Comparison of ENCODE assay signal across 22 mouse cellular contexts in the genomic region with DNA sequence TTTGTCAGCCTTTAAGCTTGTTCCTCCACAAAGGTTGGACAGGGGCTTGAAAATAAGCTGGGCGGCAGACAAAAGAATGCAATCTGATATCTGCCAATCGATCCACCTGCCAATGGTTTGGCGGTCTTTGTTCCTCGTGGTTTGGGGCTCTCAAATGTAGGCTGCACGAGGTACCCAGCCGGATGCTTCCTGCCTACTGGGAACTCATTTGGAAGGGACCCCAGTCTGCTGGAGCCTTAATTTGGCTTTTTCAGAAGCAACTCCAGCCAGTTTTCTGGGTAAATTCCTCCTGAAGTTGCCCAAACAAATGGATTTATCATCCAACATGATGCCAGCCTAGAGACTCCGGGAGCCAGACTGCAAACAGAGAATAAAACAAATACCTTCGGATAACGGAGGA.
DNase-seq lines count a peak whose midpoint lies in the region; ATAC-seq and TF ChIP-seq lines count a peak whose summit lies in the region.
"Had no signal": no experiment of that assay in that cellular context is flagged by ENCODE, and none has a peak within 500 bp of the region (broad histone marks: within the 10 kb centered on the region; RNA-seq: fewer than 3 reads in every experiment).

No protein-coding gene starts in this region.

- H3K9ac ChIP-seq in forebrain, embryonic 14.5 days (ENCODE audit: low read length), result no peak overlapping the region
- no peak overlapping the region for H3K9ac ChIP-seq in forebrain, embryonic 15.5 days (replicated peaks)
- H3K9ac ChIP-seq in hindbrain, embryonic 11.5 days (ENCODE audit: low read depth, low read length), result no peak overlapping the region
- no peak overlapping the region for H3K9ac ChIP-seq in hindbrain, postnatal 0 days (replicated peaks; ENCODE audit: low read length)
- no peak overlapping the region for H3K9ac ChIP-seq in liver, postnatal 0 days (replicated peaks)
- H3K9ac ChIP-seq: liver, embryonic 13.5 days had no signal

- no peak overlapping the region for H3K4me2 ChIP-seq in forebrain, embryonic 14.5 days (ENCODE audit: low read length)
- H3K4me2 ChIP-seq in forebrain, embryonic 15.5 days (replicated peaks), result no peak overlapping the region; the same call in 1 of the 2 replicates
- H3K4me2 ChIP-seq in hindbrain, embryonic 11.5 days (replicated peaks; ENCODE audit: low read depth, low read length), result no peak overlapping the region
- no peak overlapping the region for H3K4me2 ChIP-seq in hindbrain, postnatal 0 days (ENCODE audit: low read depth, low read length)
- no peak overlapping the region for H3K4me2 ChIP-seq in liver, postnatal 0 days (ENCODE audit: low read depth, low read length)
- H3K4me2 ChIP-seq: liver, embryonic 13.5 days had no signal

- H3K27ac ChIP-seq in forebrain, embryonic 14.5 days (ENCODE audit: low read depth, low read length), result no peak overlapping the region
- H3K27ac ChIP-seq in forebrain, embryonic 15.5 days (replicated peaks), result no peak overlapping the region
- H3K27ac ChIP-seq in hindbrain, embryonic 11.5 days (ENCODE audit: low read depth, low read length), result peak overlapping the region; percentile 45; the same call in 1 of the 2 replicates
- H3K27ac ChIP-seq in hindbrain, postnatal 0 days, result no peak overlapping the region
- no peak overlapping the region for H3K27ac ChIP-seq in liver, postnatal 0 days (ENCODE audit: low read depth)
- H3K27ac ChIP-seq: embryonic facial prominence, embryonic 10.5 days; heart, embryonic 10.5 days; layer of hippocampus, adult 2 months; liver, embryonic 13.5 days had no signal

- no peak for ATAC-seq in forebrain, embryonic 14.5 days
- ATAC-seq in forebrain, embryonic 15.5 days (replicated peaks), result no peak
- ATAC-seq in hindbrain, embryonic 11.5 days (ENCODE audit: low FRiP score), result no peak
- no peak for ATAC-seq in hindbrain, postnatal 0 days
- ATAC-seq in liver, postnatal 0 days, result no peak
- ATAC-seq: CD4-positive, CD25-positive, alpha-beta regulatory T cell, adult 4 months; intestine, embryonic 16.5 days; Patski had no signal

- peaks cover 34% of the 10 kb centered on the region for H3K27me3 ChIP-seq in forebrain, embryonic 14.5 days (replicated peaks; ENCODE audit: control insufficient read depth, insufficient read depth, low read length)
- peaks cover 54% of the 10 kb centered on the region for H3K27me3 ChIP-seq in forebrain, embryonic 15.5 days
- H3K27me3 ChIP-seq in hindbrain, embryonic 11.5 days (ENCODE audit: control insufficient read depth, insufficient read depth, low read length), result peaks cover 6% of the 10 kb centered on the region; the same call in 1 of the 2 replicates
- peaks cover 9% of the 10 kb centered on the region; the same call in 1 of the 2 replicates for H3K27me3 ChIP-seq in hindbrain, postnatal 0 days (ENCODE audit: insufficient read depth, low read length)
- H3K27me3 ChIP-seq in liver, postnatal 0 days (ENCODE audit: insufficient read depth, low read length), result peaks cover 10% of the 10 kb centered on the region; the same call in 1 of the 2 replicates
- H3K27me3 ChIP-seq: Patski had no signal

- TF ChIP-seq EP300 in liver, postnatal 0 days (IDR thresholded peaks at IDR 0.05; ENCODE audit: low read depth), result no peak

- H3K9me3 ChIP-seq in forebrain, embryonic 14.5 days (replicated peaks; ENCODE audit: control insufficient read depth, low read length), result no peaks in the 10 kb centered on the region
- H3K9me3 ChIP-seq in forebrain, embryonic 15.5 days, result no peaks in the 10 kb centered on the region
- H3K9me3 ChIP-seq in hindbrain, embryonic 11.5 days (ENCODE audit: control insufficient read depth, low read length), result no peaks in the 10 kb centered on the region
- no peaks in the 10 kb centered on the region for H3K9me3 ChIP-seq in hindbrain, postnatal 0 days (ENCODE audit: low read length)
- H3K9me3 ChIP-seq in liver, postnatal 0 days (ENCODE audit: low read length), result no peaks in the 10 kb centered on the region
- H3K9me3 ChIP-seq: embryonic facial prominence, embryonic 10.5 days; heart, embryonic 10.5 days; liver, embryonic 13.5 days had no signal

- 17% methylated on average over 9 of the region's 9 CpGs for WGBS in forebrain, embryonic 14.5 days
- WGBS in forebrain, embryonic 15.5 days, result 23% methylated on average over 9 of the region's 9 CpGs
- 27% methylated on average over 9 of the region's 9 CpGs for WGBS in hindbrain, embryonic 11.5 days
- WGBS in hindbrain, postnatal 0 days, result 26% methylated on average over 9 of the region's 9 CpGs
- 40% methylated on average over 9 of the region's 9 CpGs for WGBS in liver, postnatal 0 days (ENCODE audit: insufficient replicate concordance)

- H3K4me1 ChIP-seq in forebrain, embryonic 14.5 days (ENCODE audit: control insufficient read depth, insufficient read depth, low read length), result no peaks in the 10 kb centered on the region
- H3K4me1 ChIP-seq in forebrain, embryonic 15.5 days, result peaks cover 17% of the 10 kb centered on the region
- H3K4me1 ChIP-seq in hindbrain, embryonic 11.5 days (replicated peaks; ENCODE audit: control insufficient read depth, insufficient read depth, low read length), result 0 out of 2 replicates have a peak, but pooled peaks cover 3% of the 10 kb centered on the region
- no peaks in the 10 kb centered on the region for H3K4me1 ChIP-seq in hindbrain, postnatal 0 days (ENCODE audit: insufficient read depth, low read length)
- 0 out of 2 replicates have a peak, but pooled peaks cover 2% of the 10 kb centered on the region for H3K4me1 ChIP-seq in liver, postnatal 0 days (ENCODE audit: insufficient read depth)

- DNase-seq in forebrain, embryonic 14.5 days (ENCODE audit: low spot score), result peak; percentile 47
- peak; percentile 69 for DNase-seq in Muller cell, postnatal 12 days (ENCODE audit: inconsistent ontology term)
- DNase-seq in hindbrain, embryonic 11.5 days (ENCODE audit: low spot score), result no peak
- DNase-seq in hindbrain, postnatal 0 days (ENCODE audit: low spot score), result peak; percentile 48
- no peak for DNase-seq in lung, adult 18-20 months
- no peak for DNase-seq in spleen, adult 18-20 months
- no peak for DNase-seq in liver, postnatal 0 days
- DNase-seq: adrenal gland, adult 2 months; cerebellum, adult 2 months; gastrocnemius, postnatal 10 days; heart, postnatal 4 days; kidney, adult 9 months; kidney, postnatal 14 days; liver, embryonic 13.5 days; lung, postnatal 4 days had no signal

- no peak for TF ChIP-seq CTCF in hindbrain, postnatal 0 days (IDR thresholded peaks at IDR 0.05; ENCODE audit: low read depth)
- no peak for TF ChIP-seq CTCF in liver, postnatal 0 days (IDR thresholded peaks at IDR 0.05; ENCODE audit: low read depth)

- H3K36me3 ChIP-seq in forebrain, embryonic 14.5 days (ENCODE audit: control insufficient read depth, insufficient read depth, low read length), result no peaks in the 10 kb centered on the region
- no peaks in the 10 kb centered on the region for H3K36me3 ChIP-seq in forebrain, embryonic 15.5 days
- no peaks in the 10 kb centered on the region for H3K36me3 ChIP-seq in hindbrain, embryonic 11.5 days (ENCODE audit: control insufficient read depth, insufficient read depth, low read length)
- H3K36me3 ChIP-seq in hindbrain, postnatal 0 days (ENCODE audit: insufficient read depth, low read length), result no peaks in the 10 kb centered on the region
- no peaks in the 10 kb centered on the region for H3K36me3 ChIP-seq in liver, postnatal 0 days (replicated peaks; ENCODE audit: insufficient read depth, low read length)
- H3K36me3 ChIP-seq: embryonic facial prominence, embryonic 10.5 days; heart, embryonic 10.5 days; liver, embryonic 13.5 days had no signal

- H3K4me3 ChIP-seq in forebrain, embryonic 14.5 days (ENCODE audit: low read depth, low read length), result no peak overlapping the region
- no peak overlapping the region for H3K4me3 ChIP-seq in forebrain, embryonic 15.5 days
- no peak overlapping the region for H3K4me3 ChIP-seq in hindbrain, embryonic 11.5 days (ENCODE audit: low read depth, low read length)
- H3K4me3 ChIP-seq in hindbrain, postnatal 0 days (ENCODE audit: low read length), result no peak overlapping the region
- no peak overlapping the region for H3K4me3 ChIP-seq in liver, postnatal 0 days (ENCODE audit: low read depth, low read length)
- H3K4me3 ChIP-seq: embryonic facial prominence, embryonic 10.5 days; heart, embryonic 10.5 days; layer of hippocampus, adult 2 months; liver, embryonic 13.5 days had no signal

Comparison
In these comparisons a context has a peak if more than half of its experiments do, and no peak if none do; other contexts are left out.
1. DNase-seq: peak in forebrain, embryonic 14.5 days (single experiment), Muller cell, postnatal 12 days (single experiment) and hindbrain, postnatal 0 days (single experiment); none in hindbrain, embryonic 11.5 days (single experiment), lung, adult 18-20 months (0 of 2), spleen, adult 18-20 months (0 of 2) and liver, postnatal 0 days (single experiment).